Mouse (Mus musculus) erythroid progenitor cell, adult 5-6 weeks (primary cell): ENCODE results near the gene B4galt5. TPM values are rescaled to one million over a fixed set of nuclear protein-coding genes. Genes with fewer than 3 reads are reported as not detected.

Experiments
- ATAC-seq: replicated peaks from 2 replicates; pipeline ENCODE4 v1.8.0; 2016; ENCODE audit warnings: moderate number of reproducible peaks, mild to moderate bottlenecking, moderate TSS enrichment, inconsistent platforms; ENCODE audit not compliant: poor library complexity, low FRiP score, severe bottlenecking
- total RNA-seq, 2 experiments: library from RNA; stranded (forward) in 1 of 2; stranded (reverse) in 1 of 2; fragments of 150-400 nt in 1 of 2; fragments of 186-747, 209-891 nt in 1 of 2; gene quantifications; 2 replicates each; pipeline versions ENCODE4 v1.2.3 to v1.2.4; 2015 to 2017; ENCODE audit warnings: low replicate concordance in 2 of 2

B4galt5 gene
- total RNA-seq, 2 experiments from 2014 or later = 7.5 to 29.0 TPM

GRCm38 (mm10) chr2:167307716-167308115, 41.3 kb downstream of the B4galt5 start:
- ATAC-seq = no peak

- no peak for ATAC-seq
Measured at GRCm38 (mm10) chr2:167306626-167307541, 42.1 kb downstream of the B4galt5 start.

- no peak for ATAC-seq
Measured at GRCm38 (mm10) chr2:167306273-167306594, 42.7 kb downstream of the B4galt5 start.

- ATAC-seq = no peak
Measured at GRCm38 (mm10) chr2:167305382-167306272, 43.4 kb downstream of the B4galt5 start.

- no peak for ATAC-seq
Measured at GRCm38 (mm10) chr2:167304651-167305381, 44.2 kb downstream of the B4galt5 start.

- no peak for ATAC-seq
Measured at GRCm38 (mm10) chr2:167303806-167304205, 45.2 kb downstream of the B4galt5 start.

GRCm38 (mm10) chr2:167303196-167303595, 45.8 kb downstream of the B4galt5 start:
- ATAC-seq = no peak

GRCm38 (mm10) chr2:167302641-167303040, 46.3 kb downstream of the B4galt5 start:
- no peak for ATAC-seq

GRCm38 (mm10) chr2:167302031-167302430, 47.0 kb downstream of the B4galt5 start:
- no peak for ATAC-seq

- ATAC-seq = no peak
Measured at GRCm38 (mm10) chr2:167301601-167302000, 47.4 kb downstream of the B4galt5 start.

- ATAC-seq = 0 out of 2 replicates have a peak, but pooled peaks have one; percentile 21
Measured at GRCm38 (mm10) chr2:167300943-167301497, 48.0 kb downstream of the B4galt5 start.

GRCm38 (mm10) chr2:167299861-167300667, 48.9 kb downstream of the B4galt5 start:
- ATAC-seq = no peak

GRCm38 (mm10) chr2:167298729-167299705, 50.0 kb downstream of the B4galt5 start:
- ATAC-seq = no peak

- ATAC-seq = no peak
Measured at GRCm38 (mm10) chr2:167297985-167298384, 51.0 kb downstream of the B4galt5 start.

GRCm38 (mm10) chr2:167294926-167295325, 54.1 kb downstream of the B4galt5 start:
- ATAC-seq = no peak

- 0 out of 2 replicates have a peak, but pooled peaks have one; percentile 34 for ATAC-seq
Measured at GRCm38 (mm10) chr2:167294216-167294615, 54.8 kb downstream of the B4galt5 start.

- ATAC-seq = no peak
Measured at GRCm38 (mm10) chr2:167293289-167294085, 55.5 kb downstream of the B4galt5 start.
